Mouse (Mus musculus) neural tube, embryonic 15.5 days (tissue): Measurements from ENCODE around the gene Ncor2. TPM values are rescaled to one million over a fixed set of nuclear protein-coding genes. Genes with fewer than 3 reads are reported as not detected.

ENCODE experiments used
- ATAC-seq: fragments of 200-750 bp; cut with Nextera tagmentation; 2 replicates; pipeline ENCODE4 v1.8.0; 2017; ENCODE audit warnings: mild to moderate bottlenecking, moderate TSS enrichment, moderate library complexity; ENCODE audit not compliant: low FRiP score
- H3K27ac ChIP-seq: fragments of 300-500 bp; sonication (generic); replicated peaks from 2 replicates; pipeline ENCODE4 v1.5.1; 2015; ENCODE audit warnings: mild to moderate bottlenecking, inconsistent platforms
- H3K27me3 ChIP-seq: fragments of 300-500 bp; sonication (generic); replicated peaks from 2 replicates; pipeline ENCODE4 v1.6.1; 2015; ENCODE audit warnings: inconsistent platforms
- H3K36me3 ChIP-seq: fragments of 300-500 bp; sonication (generic); 2 replicates; pipeline ENCODE4 v1.6.1; 2015; ENCODE audit warnings: inconsistent platforms
- H3K4me1 ChIP-seq: fragments of 300-500 bp; sonication (generic); 2 replicates; pipeline ENCODE4 v1.6.1; 2015; ENCODE audit warnings: inconsistent platforms
- H3K4me2 ChIP-seq: fragments of 300-500 bp; sonication (generic); 2 replicates; pipeline ENCODE4 v1.6.1; 2015; ENCODE audit warnings: inconsistent platforms, mild to moderate bottlenecking, moderate library complexity
- H3K4me3 ChIP-seq: fragments of 300-500 bp; sonication (generic); replicated peaks from 2 replicates; pipeline ENCODE4 v1.5.1; 2015; ENCODE audit warnings: mild to moderate bottlenecking, inconsistent platforms
- H3K9ac ChIP-seq: fragments of 300-500 bp; sonication (generic); replicated peaks from 2 replicates; pipeline ENCODE4 v1.6.1; 2015; ENCODE audit warnings: mild to moderate bottlenecking, inconsistent platforms
- H3K9me3 ChIP-seq: fragments of 300-500 bp; sonication (generic); replicated peaks from 2 replicates; pipeline ENCODE4 v1.6.1; 2016; ENCODE audit warnings: inconsistent platforms
- WGBS: fragments of 180-500 bp; shearing (Covaris S2); methylation state at CpG from one replicate; pipeline ENCODE4 v1.1.7; 2015; ENCODE audit warnings: mixed read lengths; 5-methylcytosine and 5-hydroxymethylcytosine counted together
- polyA plus RNA-seq: library from polyadenylated mRNA; unstranded; fragments of >200 nt; fragmentation: Nextera tagmentation; extraction: Ambion mirVana; gene quantifications from 2 replicates; pipeline ENCODE4 v1.2.1, GENCODE M21; 2015

The Ncor2 gene
- polyA plus RNA-seq, 1 experiment from 2014 or later, result 24.2 TPM

DNA sequence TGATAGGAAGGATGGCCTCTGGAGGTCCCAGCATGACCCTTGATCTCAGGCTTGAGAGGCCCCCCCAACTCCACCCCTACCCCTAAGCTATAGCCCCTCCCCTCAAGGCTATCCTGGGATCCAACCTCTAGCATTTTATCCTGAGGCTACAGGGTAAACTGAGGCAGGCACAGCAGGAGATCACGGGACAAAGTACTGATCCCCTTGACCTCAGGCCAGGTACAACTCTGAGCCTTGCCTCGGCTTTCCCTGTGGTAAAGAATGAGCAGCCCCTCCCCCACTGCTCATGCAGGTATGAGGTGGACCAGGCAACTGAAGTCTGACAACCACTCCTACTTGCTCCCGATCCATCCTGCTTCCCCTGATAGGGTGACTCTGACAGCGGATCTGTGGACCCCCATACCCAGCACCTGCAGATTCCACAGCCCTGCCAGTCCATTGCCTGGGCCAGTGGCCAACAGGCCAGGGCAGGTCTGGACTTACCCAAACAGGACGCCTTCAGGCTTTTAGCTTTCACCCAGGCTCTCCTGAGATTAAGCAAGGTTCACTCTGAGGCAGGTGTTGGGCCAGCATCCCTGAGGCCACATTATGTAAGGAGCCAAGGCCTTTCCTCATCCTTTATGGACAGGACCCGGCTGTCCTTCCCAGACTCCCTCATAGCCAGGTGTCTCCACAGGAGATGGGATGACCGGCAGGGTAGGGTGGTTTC, 11.2 kb upstream of the Ncor2 start:
- Histone ChIP-seq H3K36me3 (no peaks in the 10 kb centered on the region), H3K27me3 (no peaks in the 10 kb centered on the region), H3K27ac (no peak overlapping the region), H3K4me1 (peaks cover 7% of the 10 kb centered on the region), H3K9me3 (no peaks in the 10 kb centered on the region), H3K4me2 (no peak overlapping the region), H3K9ac (no peak overlapping the region), H3K4me3 (no peak overlapping the region)
- 85% methylated on average over 7 of the region's 7 CpGs for WGBS
- ATAC-seq, result no peak

DNA sequence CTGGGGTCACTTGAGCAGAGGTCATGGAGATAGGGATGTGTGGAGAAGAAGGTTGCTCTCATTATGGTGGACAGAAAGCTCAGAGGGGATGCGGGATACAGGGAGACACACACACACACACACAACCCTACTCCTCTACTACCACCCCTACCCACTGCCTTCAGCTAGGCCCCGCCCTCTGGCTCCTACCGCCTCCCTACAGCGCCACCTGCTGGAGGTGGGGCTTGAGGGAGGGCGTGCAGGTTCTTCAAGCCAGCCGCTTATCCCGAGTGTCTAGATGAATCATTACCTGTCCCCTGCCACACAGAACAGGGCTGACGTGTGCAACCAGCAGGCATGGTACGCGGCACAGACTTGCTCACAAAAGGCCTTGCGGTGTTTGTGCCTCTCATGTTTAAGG, 10.6 kb upstream of the Ncor2 start:
- no peak for ATAC-seq
- no peak overlapping the region for H3K27ac ChIP-seq
- H3K9me3 ChIP-seq, result no peaks in the 10 kb centered on the region
- no peak overlapping the region for H3K4me3 ChIP-seq
- no peaks in the 10 kb centered on the region for H3K27me3 ChIP-seq
- 41% methylated on average over 11 of the region's 11 CpGs for WGBS
- H3K36me3 ChIP-seq, result no peaks in the 10 kb centered on the region
- H3K9ac ChIP-seq, result no peak overlapping the region
- no peak overlapping the region for H3K4me2 ChIP-seq
- peaks cover 7% of the 10 kb centered on the region for H3K4me1 ChIP-seq

DNA sequence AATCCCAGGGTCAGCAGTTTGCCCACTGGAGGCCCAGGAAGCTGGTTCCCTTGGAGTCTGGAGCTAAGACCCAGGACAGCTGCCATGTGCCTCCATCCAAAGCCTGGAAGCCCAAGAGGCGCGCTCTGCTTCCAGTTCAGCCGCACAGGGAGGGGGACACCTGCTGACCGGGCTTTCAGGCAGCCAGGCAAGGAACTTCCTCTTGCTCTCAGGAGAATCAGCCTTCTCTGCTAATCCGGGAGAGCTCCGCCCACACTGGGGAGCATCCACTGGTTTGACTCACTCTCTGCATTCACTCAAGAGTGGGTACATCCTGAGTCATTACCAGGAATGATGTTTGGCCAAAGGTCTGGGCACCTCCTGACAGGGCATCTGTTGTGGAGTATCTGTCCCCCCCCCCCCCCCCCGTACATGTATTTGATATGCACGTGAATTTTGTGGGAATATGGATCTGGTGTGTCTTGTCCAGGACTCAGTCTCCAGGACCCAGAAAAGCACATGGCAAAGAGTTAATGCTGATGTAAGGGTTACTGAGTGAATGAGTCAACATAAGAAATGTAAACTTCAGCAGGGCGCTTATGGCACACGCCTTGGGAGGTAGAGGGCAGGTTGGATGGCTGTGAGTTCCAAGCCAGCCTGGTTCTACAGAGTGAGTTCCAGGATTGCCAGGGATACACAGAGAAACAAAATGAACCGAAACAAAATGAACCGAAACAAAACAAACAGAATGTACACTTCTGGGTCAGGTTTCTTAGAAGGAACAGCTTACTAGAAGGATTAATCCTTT, 10.0 kb upstream of the Ncor2 start:
- Histone ChIP-seq H3K4me3 (no peak overlapping the region), H3K36me3 (no peaks in the 10 kb centered on the region), H3K9ac (no peak overlapping the region), H3K4me1 (peaks cover 7% of the 10 kb centered on the region), H3K27me3 (no peaks in the 10 kb centered on the region), H3K9me3 (no peaks in the 10 kb centered on the region), H3K27ac (no peak overlapping the region), H3K4me2 (no peak overlapping the region)
- no peak for ATAC-seq
- 38% methylated on average over 11 of the region's 12 CpGs for WGBS

DNA sequence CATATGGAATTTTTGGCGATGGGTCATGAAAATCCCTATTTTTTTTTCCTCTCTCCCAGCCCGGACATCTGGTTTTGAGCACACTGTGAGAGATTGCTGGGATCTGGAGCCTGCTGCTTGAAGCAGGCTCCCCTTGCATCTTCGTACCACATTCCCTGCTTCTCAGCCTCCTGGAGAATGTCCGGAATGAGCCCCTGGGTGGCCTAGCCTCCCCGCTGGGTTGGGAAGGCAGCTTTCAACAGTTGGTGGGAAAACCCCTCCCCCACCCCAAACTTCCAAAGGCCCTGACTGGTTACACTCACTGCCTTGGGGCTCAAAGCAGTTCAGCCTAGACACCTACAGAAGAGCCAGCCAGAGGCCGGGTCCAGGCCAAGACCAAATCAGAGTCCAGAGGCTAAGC, 5.8 kb upstream of the Ncor2 start:
- Histone ChIP-seq H3K27ac (peak overlapping the region; percentile 54; the same call in 1 of the 2 replicates), H3K4me1 (peaks cover 21% of the 10 kb centered on the region)
- WGBS, result 31% methylated on average over 6 of the region's 6 CpGs

DNA sequence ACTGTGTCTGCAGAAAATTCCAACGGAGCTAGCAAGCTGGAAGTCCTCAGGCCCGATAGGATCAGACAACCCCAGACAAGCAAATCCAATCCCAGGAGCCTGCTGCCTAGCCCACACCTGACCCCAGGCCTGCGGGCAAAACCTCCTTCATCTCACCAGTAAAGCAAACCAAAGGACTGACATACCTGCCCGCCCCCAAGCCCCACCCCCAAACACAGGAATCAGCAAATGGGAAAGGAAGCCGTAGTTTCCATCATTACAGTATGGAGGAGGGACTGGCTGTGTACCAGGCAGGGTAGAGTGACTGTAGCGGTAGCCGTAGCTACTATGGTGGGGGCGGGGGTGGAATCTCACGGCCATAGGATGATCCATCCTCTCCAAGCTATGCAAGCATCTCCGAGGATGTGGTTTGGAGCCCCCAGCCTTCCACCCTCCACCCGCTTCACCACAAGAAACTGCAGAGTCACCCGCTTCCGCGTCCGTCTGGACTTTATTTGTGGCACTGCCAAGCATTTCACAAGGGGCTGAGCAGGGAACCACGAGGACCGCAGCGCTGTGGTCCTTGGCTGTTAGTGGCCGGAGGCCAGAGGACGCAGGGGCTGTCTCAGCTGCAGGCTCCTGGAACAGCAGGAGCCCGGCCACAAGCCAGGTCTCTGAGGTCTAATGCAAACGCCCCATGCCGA, 4.4 kb upstream of the Ncor2 start:
- Histone ChIP-seq H3K4me1 (peaks cover 22% of the 10 kb centered on the region), H3K27me3 (no peaks in the 10 kb centered on the region), H3K36me3 (no peaks in the 10 kb centered on the region), H3K9ac (no peak overlapping the region), H3K9me3 (no peaks in the 10 kb centered on the region), H3K4me3 (no peak overlapping the region), H3K27ac (peak overlapping the region; percentile 19; the same call in 1 of the 2 replicates), H3K4me2 (peak overlapping the region; percentile 29)
- no peak for ATAC-seq
- WGBS, result 19% methylated on average over 23 of the region's 23 CpGs

More for the DNA sequence above, 5.8 kb upstream of the Ncor2 start:
- H3K9ac ChIP-seq, result no peak overlapping the region
- H3K36me3 ChIP-seq, result no peaks in the 10 kb centered on the region
- no peaks in the 10 kb centered on the region for H3K9me3 ChIP-seq
- ATAC-seq, result no peak
- H3K4me3 ChIP-seq, result no peak overlapping the region
- no peak overlapping the region for H3K4me2 ChIP-seq
- H3K27me3 ChIP-seq, result no peaks in the 10 kb centered on the region

DNA sequence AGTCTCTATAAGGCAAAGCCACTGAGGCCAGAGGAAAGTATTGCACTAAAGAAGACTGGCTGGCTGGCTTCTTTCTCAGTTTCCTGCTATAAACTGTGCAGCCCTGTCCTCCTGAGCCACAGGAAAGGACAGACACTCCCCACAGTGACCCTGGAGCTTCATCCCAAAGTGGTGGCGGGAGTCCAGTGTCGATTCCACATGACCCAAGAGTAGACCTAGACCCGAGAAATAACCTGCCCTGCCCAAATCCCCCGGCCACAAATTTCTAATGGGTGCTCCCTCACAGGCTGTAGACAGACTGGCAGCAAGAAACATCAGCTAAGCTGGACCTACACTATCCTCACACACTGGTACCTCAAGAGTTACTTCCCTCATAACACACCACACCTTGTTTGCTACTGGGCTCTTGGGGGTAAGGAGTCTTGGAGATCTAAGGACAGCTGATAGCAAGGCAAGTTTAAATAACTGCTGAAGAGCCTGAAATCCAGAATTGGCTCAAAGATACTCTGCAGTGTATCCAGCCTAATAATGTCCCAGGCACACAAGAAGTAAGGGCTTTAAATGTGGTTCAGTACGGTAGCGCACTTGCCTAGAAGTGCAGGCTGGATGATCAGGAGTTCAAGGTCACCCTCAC, 1.7 kb upstream of the Ncor2 start:
- no peak overlapping the region for H3K9ac ChIP-seq
- H3K36me3 ChIP-seq, result no peaks in the 10 kb centered on the region
- H3K4me2 ChIP-seq, result no peak overlapping the region
- no peaks in the 10 kb centered on the region for H3K27me3 ChIP-seq
- ATAC-seq, result no peak
- no peaks in the 10 kb centered on the region for H3K9me3 ChIP-seq
- peaks cover 40% of the 10 kb centered on the region for H3K4me1 ChIP-seq
- WGBS, result 85% methylated on average over 6 of the region's 6 CpGs
- no peak overlapping the region for H3K4me3 ChIP-seq
- H3K27ac ChIP-seq, result 0 out of 2 replicates have a peak overlapping the region, but pooled peaks have one; percentile 28

DNA sequence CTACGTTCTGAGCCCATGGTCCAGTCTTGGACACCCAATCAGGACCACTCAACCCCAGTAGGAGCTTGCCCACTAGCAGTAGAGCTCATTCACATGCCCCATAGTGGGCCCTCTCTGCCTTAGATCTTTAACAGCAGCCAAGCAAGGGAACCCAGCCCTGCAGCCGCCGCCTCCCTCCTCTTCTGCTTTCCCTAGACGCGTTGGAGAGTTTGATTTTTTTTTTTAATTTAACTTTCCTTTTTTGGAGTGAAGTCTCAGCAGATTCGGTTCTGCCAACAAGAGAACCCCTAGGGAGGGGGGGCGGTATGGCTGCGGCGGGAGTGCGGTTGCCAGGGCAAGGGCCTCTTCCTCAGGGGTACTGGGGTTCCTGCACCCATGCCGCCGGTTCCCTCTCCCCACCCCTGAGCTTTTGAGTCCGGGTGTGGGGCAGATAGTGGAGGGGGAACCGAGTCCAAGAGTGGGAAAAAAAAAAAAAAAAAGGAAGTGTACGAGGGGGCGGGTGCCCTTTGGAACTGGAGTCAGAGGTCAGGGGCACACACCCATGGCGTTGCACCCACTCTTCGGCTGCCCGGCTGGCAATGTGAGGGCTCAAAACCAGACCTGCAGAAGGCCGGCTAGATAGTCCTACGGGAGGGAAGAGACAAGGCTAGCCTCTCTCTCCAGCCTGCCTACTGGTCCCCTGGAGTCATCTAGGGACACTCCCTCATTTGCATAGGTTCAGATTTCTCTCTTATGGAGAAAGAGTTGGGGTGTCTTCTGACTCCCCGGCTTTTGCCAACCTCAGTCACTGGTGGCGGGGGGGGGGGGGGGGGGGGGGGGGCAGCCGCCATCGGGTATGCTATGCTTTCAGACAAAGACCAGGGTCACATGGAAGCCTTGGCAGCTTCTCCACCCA, 963 bp upstream of the Ncor2 start:
- Histone ChIP-seq H3K36me3 (no peaks in the 10 kb centered on the region), H3K4me1 (peaks cover 48% of the 10 kb centered on the region), H3K9me3 (no peaks in the 10 kb centered on the region), H3K4me3 (peak overlapping the region; percentile 90), H3K27me3 (no peaks in the 10 kb centered on the region), H3K9ac (peak overlapping the region; percentile 47), H3K4me2 (peak overlapping the region; percentile 82), H3K27ac (peak overlapping the region; percentile 92)
- peak; percentile 22 for ATAC-seq
- WGBS, result 4% methylated on average over 23 of the region's 25 CpGs

DNA sequence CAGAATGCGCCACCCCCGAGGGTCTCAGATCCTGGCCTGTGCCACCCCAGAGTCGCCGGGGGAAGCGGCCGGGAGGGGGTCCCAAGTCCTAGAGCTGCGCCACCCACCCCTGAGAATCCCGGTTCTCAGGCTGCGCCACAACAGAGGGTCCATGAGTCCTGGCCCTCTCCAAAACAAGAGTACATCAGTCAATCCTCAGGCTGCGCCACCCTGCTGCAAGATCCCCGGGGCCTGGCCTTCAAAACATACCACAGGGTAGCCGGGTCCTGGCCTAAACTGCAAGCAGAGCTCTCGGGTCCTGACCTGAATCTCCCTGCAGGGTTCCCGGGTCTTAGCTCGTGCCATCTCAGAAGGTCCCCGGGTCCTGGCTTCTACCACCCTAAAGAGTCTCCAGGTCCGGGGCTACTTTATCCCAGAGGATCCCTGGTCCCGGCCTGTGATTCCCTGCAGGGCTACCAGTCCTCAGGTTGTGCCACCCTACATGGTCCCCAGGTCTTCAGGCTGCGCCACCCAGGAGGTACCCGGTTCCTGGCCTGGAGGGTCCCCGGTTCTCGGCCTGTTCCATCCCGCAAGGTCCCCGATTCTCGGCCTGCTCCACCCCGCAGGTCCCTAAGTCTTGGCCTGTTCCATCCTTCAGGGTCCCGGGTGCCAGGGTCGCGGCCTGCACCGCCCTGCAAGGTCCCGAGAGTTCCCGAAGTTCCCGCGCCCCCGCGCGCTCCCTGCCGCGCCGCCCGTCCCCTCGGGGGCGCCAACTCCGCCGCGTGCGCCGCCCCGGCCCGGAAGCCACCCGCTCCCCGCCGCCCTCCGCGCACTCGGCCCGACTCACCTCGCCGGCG, 630 bp downstream of the Ncor2 start:
- no peaks in the 10 kb centered on the region for H3K27me3 ChIP-seq
- peak overlapping the region; percentile 87 for H3K9ac ChIP-seq
- no peaks in the 10 kb centered on the region for H3K36me3 ChIP-seq
- no peaks in the 10 kb centered on the region for H3K9me3 ChIP-seq
- ATAC-seq, result peak; percentile 26
- WGBS, result under 1% methylated on average over 54 of the region's 60 CpGs
- peak overlapping the region; percentile 90 for H3K4me3 ChIP-seq
- peak overlapping the region; percentile 82 for H3K4me2 ChIP-seq
- peaks cover 56% of the 10 kb centered on the region for H3K4me1 ChIP-seq
- peak overlapping the region; percentile 92 for H3K27ac ChIP-seq

DNA sequence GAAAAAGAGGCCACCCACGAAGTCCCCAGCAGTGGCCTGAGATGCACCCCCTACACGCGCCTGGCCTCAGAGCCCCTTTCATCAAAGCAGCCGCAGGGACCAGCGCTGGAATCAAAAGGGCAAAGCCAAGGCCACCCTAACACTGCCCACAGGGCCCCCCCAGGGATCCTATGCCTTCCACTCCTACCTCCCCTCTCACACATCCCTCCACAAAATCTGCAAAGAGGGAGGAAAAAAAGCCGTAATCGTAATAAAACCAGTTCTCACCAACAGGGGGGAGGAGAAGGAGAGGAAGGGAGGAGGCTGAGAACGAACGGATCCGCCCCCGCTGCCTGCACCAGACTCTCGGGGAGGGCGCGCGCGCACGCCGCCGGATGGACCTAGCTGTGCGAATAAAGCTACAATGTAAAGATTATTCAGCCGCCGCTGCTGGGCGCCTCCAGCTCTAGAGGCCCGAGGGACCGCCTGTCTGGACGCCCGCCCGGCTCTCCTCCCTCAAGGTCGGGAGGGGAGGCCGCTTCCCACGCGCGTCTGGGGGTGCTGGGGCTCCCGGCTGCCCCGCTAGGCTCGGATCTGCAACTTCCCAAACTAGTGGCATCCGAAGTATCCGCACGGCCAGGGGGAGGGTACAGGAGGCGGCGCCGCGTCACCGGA, 1.4 kb downstream of the Ncor2 start:
- Histone ChIP-seq H3K4me1 (peaks cover 61% of the 10 kb centered on the region), H3K4me3 (peak overlapping the region; percentile 90), H3K9me3 (no peaks in the 10 kb centered on the region), H3K27me3 (no peaks in the 10 kb centered on the region), H3K27ac (peak overlapping the region; percentile 92), H3K4me2 (peak overlapping the region; percentile 82), H3K9ac (peak overlapping the region; percentile 87), H3K36me3 (no peaks in the 10 kb centered on the region)
- WGBS, result under 1% methylated on average over 44 of the region's 44 CpGs
- ATAC-seq, result peak; percentile 34; the same call in 1 of the 2 replicates

DNA sequence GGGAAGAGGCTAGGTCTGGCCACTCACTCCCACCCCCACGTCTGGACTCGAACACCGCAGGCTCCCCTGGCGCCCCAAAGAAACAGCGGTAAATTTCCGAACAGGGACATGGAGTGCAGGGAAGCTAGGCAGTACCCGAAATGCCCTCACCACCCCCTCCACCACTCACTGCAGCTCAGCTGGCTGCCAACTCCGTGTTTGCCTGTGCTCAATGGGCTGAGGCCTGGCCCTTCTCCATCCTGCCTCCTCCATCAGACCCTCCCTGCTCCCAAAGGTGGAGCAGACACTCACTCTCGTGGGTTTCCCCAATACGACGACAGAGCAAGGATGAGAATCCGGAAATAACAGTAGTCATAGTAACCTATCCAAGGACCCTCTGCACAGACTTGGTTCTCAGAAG, 2.2 kb downstream of the Ncor2 start:
- 1% methylated on average over 12 of the region's 12 CpGs for WGBS
- ATAC-seq, result peak; percentile 32; the same call in 1 of the 2 replicates
- Histone ChIP-seq H3K9me3 (no peaks in the 10 kb centered on the region), H3K4me3 (peak overlapping the region; percentile 90), H3K4me2 (peak overlapping the region; percentile 82), H3K36me3 (no peaks in the 10 kb centered on the region), H3K27me3 (no peaks in the 10 kb centered on the region), H3K9ac (peak overlapping the region; percentile 87), H3K4me1 (peaks cover 69% of the 10 kb centered on the region), H3K27ac (peak overlapping the region; percentile 92)
